Mouse (Mus musculus): ENCODE data around the gene Bahcc1. TPM values are rescaled to one million over a fixed set of nuclear protein-coding genes. Genes with fewer than 3 reads are reported as not detected.

The Bahcc1 gene
- total and polyA plus RNA-seq, 2 experiments from 2014 or later = 9.5 to 49.8 TPM

- Histone ChIP-seq H3K9ac (replicated peaks; ENCODE audit: low read length, poor library complexity, severe bottlenecking) (no peak overlapping the region), H3K9me3 (ENCODE audit: low read length) (no peaks in the 10 kb centered on the region), H3K4me2 (ENCODE audit: low read depth, low read length, poor library complexity, severe bottlenecking) (no peak overlapping the region), H3K4me1 (ENCODE audit: insufficient read depth, low read length) (peaks cover 37% of the 10 kb centered on the region), H3K27ac (ENCODE audit: low read depth, low read length) (no peak overlapping the region), H3K4me3 (ENCODE audit: low read depth, low read length) (no peak overlapping the region), H3K36me3 (ENCODE audit: insufficient read depth, low read length) (no peaks in the 10 kb centered on the region), H3K27me3 (ENCODE audit: insufficient read depth, low read length) (no peaks in the 10 kb centered on the region)
- WGBS = 87% methylated on average over 6 of the region's 6 CpGs
- ATAC-seq (ENCODE audit: low FRiP score) (no peak), DNase-seq (ENCODE audit: low spot score) (no peak)
- TF ChIP-seq CTCF (IDR thresholded peaks at IDR 0.05) = no peak
Observed at GRCm38 (mm10) chr11:120222425-120223104, 10.2 kb upstream of the Bahcc1 start.

DNA sequence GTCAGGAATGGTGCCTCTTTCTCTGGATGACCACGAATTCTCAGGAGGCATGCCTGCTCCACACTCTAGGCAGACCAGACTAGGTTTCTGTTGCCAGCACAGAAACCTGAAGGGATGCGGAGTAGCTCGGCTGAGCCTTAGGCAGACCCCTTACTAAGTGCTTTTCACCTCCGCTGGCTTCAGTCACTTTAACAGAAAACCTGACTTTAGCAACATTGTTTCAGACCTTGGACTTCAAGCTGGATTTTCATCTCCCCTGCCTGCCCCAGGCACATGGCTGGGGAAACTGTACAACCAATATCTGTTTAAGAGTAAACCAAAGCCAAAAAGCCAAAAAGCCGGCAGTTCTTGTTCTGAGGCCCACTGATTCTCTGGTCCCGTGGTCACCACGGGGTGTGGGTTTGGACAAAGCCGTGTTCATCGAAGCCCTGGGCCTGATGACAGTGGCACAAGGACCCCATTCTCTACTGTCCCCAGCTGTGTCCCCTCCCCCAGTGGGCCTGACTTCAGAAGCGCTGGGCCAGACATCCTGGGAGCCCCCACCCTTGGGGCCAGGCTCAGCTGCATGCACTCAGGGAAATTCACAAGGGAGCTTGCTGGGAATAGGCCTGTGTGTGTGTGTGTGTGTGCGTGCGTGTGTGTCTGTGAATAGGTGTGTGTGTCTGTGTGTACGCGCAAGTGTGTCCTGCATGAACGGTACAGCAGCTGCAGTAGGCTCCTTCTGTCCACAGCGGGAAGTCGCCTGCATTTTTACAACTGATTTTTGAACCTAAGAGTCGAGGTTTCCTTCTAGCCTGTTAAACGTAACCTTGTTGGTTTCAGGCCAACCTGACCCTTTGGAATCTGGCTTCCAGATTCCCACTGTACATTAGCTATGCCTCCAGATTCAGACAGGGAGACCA, 8.9 kb upstream of the Bahcc1 start:
- WGBS = 34% methylated on average over 19 of the region's 19 CpGs
- peaks cover 48% of the 10 kb centered on the region for H3K4me1 ChIP-seq (ENCODE audit: insufficient read depth, low read length)
- no peak overlapping the region for H3K4me2 ChIP-seq (ENCODE audit: low read depth, low read length, poor library complexity, severe bottlenecking)
- no peak for TF ChIP-seq CTCF (IDR thresholded peaks at IDR 0.05)
- no peak overlapping the region for H3K4me3 ChIP-seq (ENCODE audit: low read depth, low read length)
- no peaks in the 10 kb centered on the region for H3K36me3 ChIP-seq (ENCODE audit: insufficient read depth, low read length)
- no peaks in the 10 kb centered on the region for H3K27me3 ChIP-seq (ENCODE audit: insufficient read depth, low read length)
- DNase-seq (ENCODE audit: low spot score) = peak; percentile 86
- H3K9ac ChIP-seq (replicated peaks; ENCODE audit: low read length, poor library complexity, severe bottlenecking) = no peak overlapping the region
- no peaks in the 10 kb centered on the region for H3K9me3 ChIP-seq (ENCODE audit: low read length)
- peak; percentile 82 for ATAC-seq (ENCODE audit: low FRiP score)
- H3K27ac ChIP-seq (ENCODE audit: low read depth, low read length) = peak overlapping the region; percentile 38

DNA sequence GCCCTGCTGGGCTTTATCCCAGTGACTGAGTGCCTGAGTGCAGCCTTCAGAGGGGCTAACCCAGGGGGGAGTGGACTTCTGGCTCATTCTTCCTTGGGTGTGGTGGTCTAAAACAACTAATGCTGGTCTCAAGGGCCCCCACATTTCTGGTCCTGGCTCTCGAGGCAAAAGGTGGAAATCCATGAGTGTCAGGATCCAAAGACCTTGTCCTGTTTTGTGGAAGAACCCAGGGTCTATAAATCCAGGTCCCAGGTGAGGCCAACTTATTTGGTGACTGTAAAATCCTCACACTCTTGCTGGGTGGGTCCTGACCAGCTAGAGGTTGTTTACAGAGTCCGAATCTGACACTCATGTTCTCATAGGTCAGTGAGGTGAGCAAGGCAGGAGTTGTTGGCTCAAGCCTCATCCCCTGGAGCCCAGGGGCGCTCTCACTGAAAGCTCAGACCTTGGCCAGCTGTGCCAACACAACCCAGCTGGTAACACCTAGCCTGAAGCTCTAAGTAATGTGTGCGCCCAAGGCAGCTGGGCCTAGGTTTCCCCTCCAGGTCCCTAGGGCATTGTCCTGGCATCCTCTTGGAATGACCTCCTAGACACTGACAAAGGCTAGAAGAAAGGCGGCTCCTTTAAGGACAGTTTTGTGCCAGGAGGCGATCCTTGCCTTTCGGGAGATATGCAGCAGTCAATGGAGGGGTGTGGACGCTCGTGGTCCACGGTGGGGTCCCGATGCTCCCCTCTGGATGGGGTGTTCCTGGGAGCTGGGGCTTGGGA, 8.1 kb upstream of the Bahcc1 start:
- Histone ChIP-seq H3K4me3 (ENCODE audit: low read depth, low read length) (peak overlapping the region; percentile 18), H3K27ac (ENCODE audit: low read depth, low read length) (peak overlapping the region; percentile 38), H3K27me3 (ENCODE audit: insufficient read depth, low read length) (no peaks in the 10 kb centered on the region), H3K4me2 (ENCODE audit: low read depth, low read length, poor library complexity, severe bottlenecking) (peak overlapping the region; percentile 40), H3K4me1 (ENCODE audit: insufficient read depth, low read length) (peaks cover 55% of the 10 kb centered on the region), H3K9ac (replicated peaks; ENCODE audit: low read length, poor library complexity, severe bottlenecking) (peak overlapping the region; percentile 46), H3K9me3 (ENCODE audit: low read length) (no peaks in the 10 kb centered on the region), H3K36me3 (ENCODE audit: insufficient read depth, low read length) (no peaks in the 10 kb centered on the region)
- ATAC-seq (ENCODE audit: low FRiP score) (no peak), DNase-seq (ENCODE audit: low spot score) (no peak)
- WGBS = 31% methylated on average over 11 of the region's 11 CpGs
- TF ChIP-seq CTCF (IDR thresholded peaks at IDR 0.05) = no peak

DNA sequence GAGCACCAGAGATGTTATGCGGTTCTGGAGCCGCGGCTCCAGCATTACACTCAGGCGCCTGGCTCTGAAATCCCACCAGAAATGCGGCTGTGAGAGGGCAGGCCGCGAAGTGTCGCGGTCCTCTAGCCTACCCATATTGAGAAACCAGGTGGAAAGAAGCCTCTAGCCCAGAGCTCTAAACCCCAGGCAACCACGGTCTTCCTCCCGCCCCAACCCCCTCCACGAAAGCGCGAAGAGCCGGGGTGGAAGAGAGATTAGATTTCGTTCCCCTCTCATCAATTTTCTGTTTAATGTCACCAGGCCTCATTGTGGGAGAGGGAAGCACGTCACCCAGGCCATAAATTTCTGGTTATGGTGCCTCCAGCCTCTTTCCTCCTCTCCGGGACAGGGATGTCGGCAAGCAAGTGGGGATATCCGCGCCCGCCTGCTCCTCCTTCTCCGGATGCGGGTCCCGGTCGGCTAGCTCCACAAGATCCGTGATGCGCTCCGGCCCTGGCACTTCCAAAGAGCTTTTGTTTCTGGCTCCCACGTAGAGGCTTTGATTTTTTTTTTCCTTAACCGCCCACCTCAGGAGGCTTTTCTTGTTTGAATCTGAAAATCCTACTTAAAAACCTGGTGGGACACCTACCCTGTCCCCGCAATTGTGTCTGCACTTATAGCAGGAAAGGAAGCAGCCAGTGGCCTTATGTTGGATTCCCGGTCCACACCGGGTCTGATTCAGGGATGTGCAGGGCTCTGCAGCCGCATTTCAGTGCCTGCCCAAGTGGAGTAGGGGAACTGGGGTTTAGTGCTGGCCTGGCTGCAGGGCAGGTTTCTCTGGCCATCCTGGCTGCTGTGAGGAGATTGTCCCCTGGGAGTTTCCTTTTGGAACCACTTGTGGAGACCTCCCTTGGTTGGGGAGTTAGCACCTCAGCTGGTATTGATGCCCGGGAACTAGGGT, 7.2 kb upstream of the Bahcc1 start:
- WGBS = 21% methylated on average over 36 of the region's 36 CpGs
- DNase-seq (ENCODE audit: low spot score) = no peak

More for the DNA sequence above, 7.2 kb upstream of the Bahcc1 start:
- peaks cover 55% of the 10 kb centered on the region for H3K4me1 ChIP-seq (ENCODE audit: insufficient read depth, low read length)
- H3K36me3 ChIP-seq (ENCODE audit: insufficient read depth, low read length) = no peaks in the 10 kb centered on the region
- H3K27ac ChIP-seq (ENCODE audit: low read depth, low read length) = 0 out of 2 replicates have a peak overlapping the region, but pooled peaks have one; percentile 38
- no peak for TF ChIP-seq CTCF (IDR thresholded peaks at IDR 0.05)
- H3K27me3 ChIP-seq (ENCODE audit: insufficient read depth, low read length) = no peaks in the 10 kb centered on the region
- no peak for ATAC-seq (ENCODE audit: low FRiP score)
- H3K9me3 ChIP-seq (ENCODE audit: low read length) = no peaks in the 10 kb centered on the region
- H3K4me3 ChIP-seq (ENCODE audit: low read depth, low read length) = peak overlapping the region; percentile 18
- peak overlapping the region; percentile 40 for H3K4me2 ChIP-seq (ENCODE audit: low read depth, low read length, poor library complexity, severe bottlenecking)
- H3K9ac ChIP-seq (replicated peaks; ENCODE audit: low read length, poor library complexity, severe bottlenecking) = peak overlapping the region; percentile 46
